Mouse (Mus musculus): ENCODE measurements around the gene Pms1.

The Pms1 gene

DNA sequence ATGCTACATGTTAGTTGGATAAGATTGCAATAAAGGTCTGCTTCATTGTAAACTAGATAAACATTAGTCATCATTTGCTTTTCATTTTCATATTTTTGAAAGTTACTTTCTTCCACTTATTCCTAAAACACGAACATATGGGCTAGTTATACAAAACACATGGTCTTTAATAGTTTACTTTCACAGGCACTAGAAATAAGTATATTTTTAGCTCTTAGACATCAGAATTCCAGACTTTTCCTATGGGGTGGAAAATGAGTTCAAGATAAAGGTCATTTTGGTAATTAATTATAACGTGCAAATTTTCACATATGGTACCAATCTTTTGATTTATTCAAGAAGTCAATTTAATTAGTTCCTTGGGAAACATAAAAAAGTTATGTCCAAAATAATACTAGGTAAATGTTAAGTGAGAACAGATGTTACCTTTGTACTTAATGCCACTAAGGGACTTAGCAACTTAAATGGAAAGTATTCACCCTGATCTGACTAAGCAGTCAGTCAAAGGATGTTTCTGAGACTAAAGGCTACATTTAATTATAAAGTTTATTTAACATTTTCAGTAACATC is 95.1 kb downstream of the Pms1 start:
- DNase-seq (ENCODE audit: low spot score) = no peak

DNA sequence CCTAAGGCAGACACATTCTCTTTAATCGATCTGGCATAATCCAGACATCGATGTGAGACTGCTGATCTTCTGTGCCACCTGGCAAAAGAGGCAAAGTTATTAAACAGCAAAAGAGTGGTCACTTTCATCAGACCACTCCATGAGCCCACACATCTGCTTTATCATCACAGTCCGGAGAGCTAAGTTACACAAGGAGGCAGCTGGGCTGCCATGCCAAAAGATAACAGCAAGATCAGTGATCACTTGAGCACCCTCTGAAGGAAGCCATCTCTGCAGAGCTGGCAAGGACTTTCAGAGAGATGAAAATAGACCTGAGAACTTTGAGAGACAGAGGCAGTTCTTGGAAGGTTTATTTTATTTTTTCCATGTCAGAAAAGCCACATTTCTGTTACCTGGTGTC is 102.3 kb downstream of the Pms1 start:
- no peak for DNase-seq (ENCODE audit: low spot score)

DNA sequence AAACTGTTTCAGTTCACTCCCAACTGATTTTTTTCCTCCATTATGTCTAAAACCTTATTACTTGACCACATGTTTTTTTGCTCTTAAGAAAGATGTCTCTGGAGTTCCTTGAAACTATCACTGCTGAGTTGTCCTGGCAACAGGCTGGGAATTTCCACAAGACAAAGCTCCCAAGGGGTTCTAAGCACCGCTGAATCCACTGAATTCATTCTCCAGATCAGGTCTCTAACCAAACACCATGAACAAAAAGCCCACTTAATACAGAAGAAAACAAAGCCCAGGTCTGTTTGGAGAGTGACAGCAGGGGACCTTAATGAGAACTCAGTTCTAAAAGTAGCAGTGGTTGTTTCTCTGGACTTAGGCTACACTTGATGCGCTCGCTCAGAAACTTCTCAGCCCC is 105.6 kb downstream of the Pms1 start:
- no peak for DNase-seq (ENCODE audit: low spot score)

DNA sequence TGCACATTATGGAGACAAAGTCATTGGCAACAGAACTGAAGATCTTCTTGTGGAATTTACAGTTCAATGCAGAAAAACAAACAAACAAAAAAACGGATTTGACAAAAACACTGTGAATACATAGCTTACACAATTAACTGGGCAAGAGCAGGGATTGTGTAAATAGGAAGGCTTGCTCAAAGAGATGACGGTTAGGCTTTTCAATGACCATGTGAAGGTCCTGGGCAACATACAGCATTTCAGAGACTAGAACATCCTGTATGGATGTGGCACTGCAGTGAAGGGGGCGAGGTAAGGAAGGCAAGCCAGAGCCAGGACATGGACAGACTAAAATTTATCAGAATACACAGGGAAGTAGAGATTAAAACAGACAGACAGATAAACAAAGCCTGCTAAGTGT is 107.2 kb downstream of the Pms1 start:
- DNase-seq (ENCODE audit: low spot score) = no peak

DNA sequence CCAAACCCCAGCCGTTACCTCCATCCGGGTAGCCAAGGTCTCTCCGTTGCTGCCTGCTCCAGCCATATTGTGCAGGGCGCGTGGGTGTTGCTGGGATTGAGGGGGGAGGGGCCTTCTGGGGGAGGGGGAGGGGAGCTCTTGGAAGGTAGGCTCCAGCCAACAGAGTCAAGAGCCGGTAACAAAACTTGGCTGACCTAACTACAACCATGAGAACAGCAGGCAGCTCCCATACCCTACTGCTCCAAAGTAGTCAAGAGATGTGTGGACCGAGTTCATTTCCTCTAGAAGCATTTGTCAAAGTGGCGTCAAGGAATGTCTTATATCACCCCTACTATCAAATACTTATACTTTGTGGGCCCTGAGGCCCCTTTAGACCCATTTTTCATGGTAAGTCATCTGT is 109.3 kb downstream of the Pms1 start, which contains the start of gene 1700019A02Rik:
1700019A02Rik (minus strand) TSS at position 101 of the 400 bp plus-strand sequence.
- no peak for DNase-seq (ENCODE audit: low spot score)

DNA sequence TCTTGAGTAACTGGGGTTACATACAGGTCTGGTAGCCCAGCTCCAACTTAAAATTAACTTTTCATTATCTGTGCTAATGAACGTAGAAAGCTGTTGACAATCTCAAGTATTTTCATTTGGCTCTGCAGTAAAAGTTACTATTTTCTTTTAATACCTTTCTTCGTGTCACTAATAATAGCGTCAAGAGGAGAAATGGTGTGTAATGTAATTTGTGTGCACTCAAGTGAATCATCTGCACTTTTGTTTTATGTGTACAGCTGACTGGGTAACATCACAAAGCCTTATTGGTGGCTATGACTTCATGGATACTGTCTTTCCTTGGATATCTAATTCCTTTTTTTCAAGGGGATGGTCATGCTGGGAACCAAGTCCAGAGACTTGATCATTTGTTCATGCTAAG is 110.5 kb downstream of the Pms1 start:
- no peak for DNase-seq (ENCODE audit: low spot score)

DNA sequence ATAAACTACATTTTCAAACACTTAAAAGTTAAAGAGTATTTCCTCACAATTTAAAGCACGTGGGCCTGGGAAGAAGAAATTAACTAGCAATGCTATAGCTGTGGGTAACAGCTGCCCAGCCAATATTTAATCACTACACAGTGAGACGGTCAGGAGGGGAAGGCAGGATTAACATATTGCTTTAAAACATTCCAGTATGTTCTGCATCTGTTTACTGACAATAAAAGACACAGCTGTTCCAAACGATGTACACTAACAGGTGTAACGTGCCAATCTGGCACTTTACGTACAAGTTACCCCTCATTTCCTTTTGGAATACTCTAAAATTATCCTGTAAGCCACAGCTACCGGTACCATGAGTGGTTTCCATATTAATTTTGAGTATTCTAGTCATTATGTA is 139.1 kb downstream of the Pms1 start:
- DNase-seq (ENCODE audit: low spot score) = no peak
